Mouse (Mus musculus) kidney, postnatal 4 days (tissue): ENCODE results near the gene Zswim3.
"Not testable (repeated sequence)": the region's sequence is repeated elsewhere in the genome, so short reads cannot be mapped to it uniquely, and the experiment has no call there.

Experiments used
- DNase-seq, 2 experiments: peaks; one replicate each; pipeline ENCODE4 v3.0.0; 2021; ENCODE audit warnings: mixed read lengths in 2 of 2

The Zswim3 gene

DNA sequence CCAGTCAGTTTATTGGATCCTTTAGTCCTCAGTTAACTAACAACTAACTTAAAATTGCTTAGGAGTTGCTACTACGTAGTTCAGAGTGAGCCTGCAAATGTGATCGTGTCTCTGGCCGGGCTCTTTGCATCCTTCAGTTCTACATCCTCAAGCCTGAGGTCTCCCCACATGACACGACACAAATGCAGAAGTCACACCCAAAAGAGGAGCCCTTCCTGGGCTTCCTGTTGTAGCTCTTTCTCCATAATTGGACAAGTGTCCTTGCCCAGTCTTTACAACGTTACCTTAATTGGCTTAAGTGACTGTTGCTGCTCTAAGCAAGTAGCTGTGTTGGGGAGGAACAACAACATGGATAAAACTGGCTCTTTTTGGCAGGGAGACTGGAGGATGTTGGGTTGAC is 10.4 kb downstream of the Zswim3 start:
- DNase-seq, result no peak

DNA sequence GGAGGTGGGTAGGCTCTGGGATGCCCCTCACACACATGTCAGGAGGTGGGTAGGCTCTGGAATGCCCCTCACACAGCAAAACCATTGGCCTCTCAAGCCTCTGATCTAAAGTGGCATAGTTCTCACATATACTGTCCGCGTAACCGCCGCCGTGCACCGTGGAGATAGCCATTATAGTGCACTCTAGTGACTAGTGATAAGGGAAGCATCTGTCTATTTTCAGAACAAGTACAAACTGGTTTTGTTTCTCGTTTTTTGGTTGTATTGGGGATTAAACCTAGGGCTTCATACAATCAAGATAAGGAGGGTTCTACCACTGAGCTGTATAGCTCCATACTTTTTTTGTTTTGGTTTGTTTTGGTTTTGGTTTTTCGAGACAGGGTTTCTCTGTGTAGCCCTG is 10.9 kb downstream of the Zswim3 start:
- no peak for DNase-seq

DNA sequence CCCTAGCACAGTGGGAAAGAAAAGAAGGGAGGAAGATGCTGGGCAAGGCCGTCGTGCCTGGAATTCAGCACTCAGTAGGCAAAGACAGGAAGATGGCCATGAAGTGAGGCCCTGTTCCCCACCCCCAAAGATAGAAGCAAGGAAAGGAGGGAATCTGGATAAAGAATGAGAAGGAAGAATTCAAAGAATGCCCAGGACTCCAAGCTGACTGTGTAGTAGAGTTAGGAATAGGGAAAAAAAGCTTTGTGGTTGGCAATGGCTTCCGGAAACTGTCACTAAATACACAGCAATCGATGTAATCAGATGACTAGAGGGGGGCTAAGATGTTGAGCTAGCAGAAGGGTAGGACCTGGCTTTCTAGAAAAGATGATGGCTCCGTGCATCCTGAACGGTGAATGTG is 12.3 kb downstream of the Zswim3 start:
- no peak for DNase-seq

DNA sequence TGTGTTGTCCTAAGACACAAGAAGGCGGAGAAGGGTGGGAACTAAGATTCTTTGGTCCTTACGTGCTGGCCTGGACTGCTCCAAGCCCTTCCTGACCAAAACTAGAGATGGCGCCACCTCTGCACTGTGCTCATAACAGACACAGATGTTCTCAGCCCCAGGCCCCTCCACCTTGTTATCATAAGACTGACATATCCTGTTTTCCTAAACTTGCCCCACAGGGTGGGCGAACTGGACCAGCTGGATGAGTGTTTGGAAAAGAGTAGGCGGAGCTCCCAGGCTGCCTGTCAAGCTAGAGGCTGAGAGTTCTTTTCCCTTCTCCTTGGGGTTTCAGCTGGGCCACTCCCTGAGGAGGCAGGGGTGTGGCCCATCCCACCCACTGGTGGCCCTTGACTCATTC is 12.8 kb downstream of the Zswim3 start:
- peak in 1 of 2 experiments; percentile 38 for DNase-seq

DNA sequence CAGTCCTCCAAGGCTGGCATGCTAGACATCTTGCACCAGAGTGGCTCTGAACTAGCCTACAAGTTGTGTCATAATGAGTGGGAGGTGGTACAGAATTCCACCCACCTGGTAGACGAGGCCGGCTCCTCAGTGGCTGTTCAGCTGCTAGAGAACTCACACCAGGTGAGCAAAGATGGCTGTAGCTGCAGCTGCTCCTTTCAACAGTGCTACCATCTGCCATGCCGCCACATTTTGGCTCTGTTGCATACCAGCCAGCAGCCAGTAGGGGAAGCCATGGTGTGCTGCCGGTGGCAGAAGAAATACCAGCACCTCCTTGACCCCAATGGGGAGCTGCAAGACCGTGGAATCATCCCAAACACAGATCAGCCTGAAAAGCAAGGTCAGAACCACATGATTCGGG is 16.2 kb downstream of the Zswim3 start:
- DNase-seq, result no peak

DNA sequence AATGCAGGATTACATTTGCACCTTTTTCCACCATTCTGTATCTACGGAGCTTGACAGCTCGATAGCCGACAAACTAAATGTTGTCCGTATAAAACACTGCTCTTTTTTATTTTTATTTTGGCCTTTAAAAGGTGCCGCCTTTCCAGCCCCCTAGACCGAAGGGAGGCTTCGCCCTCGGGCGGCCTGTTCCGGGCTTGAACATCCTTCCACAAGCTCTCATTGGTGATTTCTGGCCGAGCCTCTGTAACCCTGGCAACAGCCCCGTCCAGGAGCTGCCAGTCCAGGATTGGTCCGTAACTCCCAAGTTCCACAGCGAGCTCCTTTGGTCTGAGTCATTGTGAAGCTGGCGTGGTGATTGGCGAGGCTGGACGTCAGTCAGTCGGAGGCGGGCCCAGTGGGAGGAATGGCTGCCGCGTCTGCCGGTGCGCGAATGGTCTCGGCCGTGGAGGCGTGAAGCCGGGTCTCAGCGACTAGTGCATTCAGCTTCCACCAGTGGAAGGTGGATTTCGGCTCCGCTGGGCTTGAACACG is 17.8 kb downstream of the Zswim3 start, which contains the start of gene Zswim1:
Zswim1 (plus strand) TSS at position 51 of the 530 bp plus-strand sequence.
- DNase-seq, result peak; percentile 100

DNA sequence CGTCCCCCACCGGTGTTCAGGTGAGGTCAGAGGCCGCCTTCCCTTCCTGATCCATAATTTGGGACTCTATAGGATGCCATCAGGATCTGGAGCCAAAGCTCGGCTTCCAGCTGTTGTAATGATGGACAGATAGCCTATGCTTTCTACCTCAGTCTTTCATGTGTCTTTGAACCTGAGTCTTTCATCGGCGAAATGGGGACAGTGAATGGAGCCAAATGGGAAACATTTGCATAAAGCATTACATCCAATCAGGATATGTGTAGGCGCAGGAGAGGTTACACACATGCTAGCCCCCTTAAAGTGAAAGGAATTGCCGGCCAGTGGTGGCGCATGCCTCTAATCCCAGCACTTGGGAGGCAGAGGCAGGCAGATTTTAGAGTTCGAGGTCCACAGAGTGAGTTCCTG is 18.3 kb downstream of the Zswim3 start:
- peak in 1 of 2 experiments; percentile 31 for DNase-seq

DNA sequence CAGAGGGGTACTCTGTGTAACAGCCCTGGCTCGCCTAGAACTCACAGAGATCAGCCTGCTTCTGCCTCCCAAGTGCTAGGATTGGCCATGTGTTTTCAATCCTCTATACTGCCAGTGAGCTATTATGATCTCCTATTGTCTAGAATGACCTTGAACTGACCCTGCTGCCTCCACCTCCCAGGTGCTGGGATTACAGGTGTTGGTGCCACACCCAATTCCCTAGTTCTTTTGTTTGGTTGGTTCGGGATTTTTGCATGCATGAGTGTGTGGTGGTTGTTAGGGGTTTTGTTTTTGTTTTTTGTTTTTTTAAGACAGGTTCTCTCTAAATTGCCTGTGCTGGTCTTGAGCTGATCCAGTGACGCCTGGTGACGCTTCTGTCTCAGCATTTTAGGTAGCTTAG is 19.1 kb downstream of the Zswim3 start:
- no peak for DNase-seq

DNA sequence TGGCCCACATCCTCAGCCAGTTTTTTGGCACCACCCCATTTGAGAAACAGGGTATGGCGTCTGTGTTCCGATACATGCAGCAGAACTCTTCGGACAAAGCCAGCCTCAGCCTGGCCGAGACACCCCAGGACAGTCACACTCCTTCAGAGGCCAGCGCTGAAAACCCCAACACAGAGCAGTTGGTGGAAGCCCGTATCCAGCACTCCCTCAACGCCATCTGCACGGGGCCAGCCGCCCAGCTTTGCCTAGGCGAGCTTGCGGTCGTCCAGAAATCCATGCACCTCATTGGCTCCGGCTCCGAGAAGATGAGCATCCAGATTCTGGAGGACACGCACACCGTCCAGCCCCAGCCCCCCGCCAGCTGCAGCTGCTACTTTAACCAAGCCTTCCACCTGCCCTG is 20.6 kb downstream of the Zswim3 start:
- no peak for DNase-seq

DNA sequence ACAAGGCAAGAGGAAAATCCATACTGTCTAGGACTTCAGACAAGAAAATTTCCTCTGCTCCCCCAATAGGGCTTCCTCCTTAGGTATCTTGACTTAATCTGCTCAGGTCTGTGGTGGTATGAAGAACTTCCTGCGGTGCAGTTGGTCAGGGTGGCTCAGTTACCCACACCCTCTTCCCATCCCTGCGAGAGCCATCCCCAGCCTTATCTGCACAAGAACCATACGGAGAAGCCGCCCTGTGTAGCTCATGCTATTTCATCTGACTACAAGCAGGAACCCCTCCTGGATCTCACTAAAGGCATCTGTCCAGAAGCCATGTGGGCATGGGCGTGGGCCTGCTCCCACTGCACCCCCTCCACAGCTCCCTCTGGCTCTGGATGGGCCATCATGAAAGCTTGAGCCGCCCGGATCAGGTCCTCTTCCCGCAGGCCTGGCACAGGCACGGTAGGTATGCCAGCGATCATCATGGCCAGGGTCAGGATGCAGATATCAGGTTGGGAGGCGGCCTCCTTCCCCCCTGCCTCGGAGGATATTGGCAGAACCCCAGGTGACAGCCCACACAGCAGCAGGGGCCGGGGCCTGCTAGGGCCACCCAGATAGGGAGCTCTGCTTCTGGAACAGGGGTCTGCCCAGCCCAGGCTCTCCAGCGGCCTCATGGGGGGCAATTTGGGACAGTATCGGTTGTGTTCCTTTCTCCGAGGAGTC is 22.4 kb downstream of the Zswim3 start:
- DNase-seq, result no peak

DNA sequence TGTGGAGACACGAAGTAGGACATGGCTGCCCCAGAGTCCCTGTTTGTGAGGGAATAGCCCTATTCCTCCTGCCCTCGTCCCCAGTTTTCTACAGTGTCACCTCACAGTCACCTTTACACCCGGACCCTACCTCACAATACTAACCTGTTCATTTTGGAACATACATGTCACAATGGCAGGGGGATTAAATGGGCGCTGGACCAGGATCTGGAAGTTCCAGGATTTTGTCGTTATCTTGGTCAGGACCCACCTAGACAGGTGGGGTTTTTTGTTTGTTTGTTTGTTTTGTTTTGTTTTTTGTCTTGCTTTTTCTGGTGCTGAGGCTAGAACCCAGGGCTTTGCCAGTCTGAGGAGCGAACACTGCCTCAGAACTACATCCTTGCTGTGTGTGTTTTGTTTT is 23.5 kb downstream of the Zswim3 start, which contains the start of gene Spata25:
Spata25 (minus strand) TSS at position 101 of the 400 bp plus-strand sequence.
- DNase-seq, result no peak

DNA sequence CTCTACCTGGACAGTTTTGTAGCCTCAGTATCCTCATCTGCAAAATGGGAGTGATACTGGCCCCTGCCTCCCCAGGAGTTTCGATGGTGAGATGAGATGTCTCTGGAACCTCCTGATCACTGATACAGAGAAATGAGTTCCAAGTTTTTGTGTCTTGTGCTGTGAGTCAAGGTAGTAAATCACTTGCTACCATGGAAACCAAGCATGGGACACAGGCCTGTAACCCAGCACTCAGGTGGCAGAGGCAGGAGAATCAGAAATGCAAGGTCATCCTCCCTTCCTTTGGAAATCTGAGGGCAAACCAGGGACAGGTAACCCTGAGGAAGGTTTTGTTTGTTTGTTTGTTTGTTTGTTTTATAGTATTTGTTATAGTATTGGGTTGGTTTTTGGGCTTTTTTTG is 24.2 kb downstream of the Zswim3 start:
- no peak for DNase-seq

DNA sequence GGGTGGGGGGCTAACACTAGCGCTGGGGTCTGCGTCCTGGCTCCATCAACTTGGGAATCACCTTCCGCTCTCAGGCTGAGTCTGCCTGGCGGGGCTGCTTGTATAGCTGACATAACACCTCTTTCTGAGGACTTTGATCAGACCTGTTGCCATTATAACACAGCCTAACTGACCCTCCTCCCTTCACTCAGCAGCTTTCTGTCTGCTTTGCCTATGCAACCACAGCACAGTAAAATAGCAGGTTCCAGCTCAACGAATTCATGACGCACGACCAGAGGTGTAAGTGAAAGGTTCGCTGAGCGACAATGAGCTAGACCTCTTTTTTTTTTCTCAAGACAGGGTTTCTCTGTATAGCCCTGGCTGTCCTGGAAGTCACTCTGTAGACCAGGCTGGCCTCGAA is 26.1 kb downstream of the Zswim3 start:
- peak in 1 of 2 experiments; percentile 32 for DNase-seq

DNA sequence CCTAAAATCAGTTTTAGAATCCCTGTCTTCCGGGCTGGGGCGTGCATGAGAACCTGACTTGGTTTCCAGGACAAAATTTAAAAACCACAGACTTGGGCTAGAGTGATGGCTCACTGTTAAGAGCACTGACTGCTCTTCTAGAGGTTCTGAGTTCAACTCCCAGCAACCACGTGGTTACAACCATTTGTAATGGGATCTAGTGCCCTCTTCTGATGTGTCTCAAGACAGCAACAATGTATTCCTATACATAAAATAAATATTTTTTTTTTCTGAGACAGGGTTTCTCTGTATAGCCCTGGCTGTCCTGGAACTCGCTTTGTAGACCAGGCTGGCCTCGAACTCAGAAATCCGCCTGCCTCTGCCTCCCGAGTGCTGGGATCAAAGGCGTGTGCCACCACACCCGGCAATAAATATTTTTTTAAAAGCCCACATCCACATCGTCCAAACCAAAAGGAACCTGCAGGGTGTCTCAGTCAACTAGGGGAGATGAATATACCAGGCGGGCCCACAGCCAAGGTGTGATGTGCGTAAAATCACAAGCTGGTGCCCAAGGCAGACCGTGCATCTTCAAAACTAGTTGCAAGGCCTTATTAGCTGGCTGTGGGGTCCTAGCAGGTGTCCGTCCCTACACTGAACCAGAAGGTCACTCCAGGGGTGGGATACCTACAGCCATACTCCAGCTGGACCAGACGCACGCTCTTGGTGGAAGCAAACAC is 27.3 kb downstream of the Zswim3 start:
- DNase-seq, result no peak

DNA sequence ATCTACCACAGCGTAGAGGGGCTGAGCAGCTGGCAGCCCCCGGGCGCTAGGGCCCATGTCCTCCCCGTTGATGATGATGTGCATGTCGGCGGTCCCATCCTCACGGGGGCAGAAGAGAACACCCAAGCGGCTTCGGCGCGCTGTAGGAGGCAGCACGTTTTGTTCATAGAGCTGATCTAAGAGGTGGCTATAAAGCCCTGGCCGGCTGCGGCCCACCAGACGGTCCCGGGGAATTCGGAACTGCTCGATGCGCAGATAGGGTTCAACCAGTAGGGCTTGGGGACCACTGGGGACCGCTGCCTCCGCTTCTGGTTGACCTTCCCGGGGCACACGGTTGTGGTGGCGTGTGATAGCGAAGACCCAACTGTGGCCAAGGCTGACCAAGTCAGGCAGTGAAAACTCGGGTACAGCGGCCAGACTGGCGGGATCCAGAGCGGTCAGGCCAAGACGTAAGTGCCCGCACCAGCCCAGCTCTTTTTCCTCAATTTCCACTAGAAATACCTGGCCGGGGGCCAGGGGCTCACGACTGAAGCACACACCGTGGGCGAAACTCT is 27.9 kb downstream of the Zswim3 start, which contains the start of gene Ctsa:
Ctsa (plus strand) TSS at position 126 of the 554 bp plus-strand sequence.
- peak; percentile 82 to 90 for DNase-seq

DNA sequence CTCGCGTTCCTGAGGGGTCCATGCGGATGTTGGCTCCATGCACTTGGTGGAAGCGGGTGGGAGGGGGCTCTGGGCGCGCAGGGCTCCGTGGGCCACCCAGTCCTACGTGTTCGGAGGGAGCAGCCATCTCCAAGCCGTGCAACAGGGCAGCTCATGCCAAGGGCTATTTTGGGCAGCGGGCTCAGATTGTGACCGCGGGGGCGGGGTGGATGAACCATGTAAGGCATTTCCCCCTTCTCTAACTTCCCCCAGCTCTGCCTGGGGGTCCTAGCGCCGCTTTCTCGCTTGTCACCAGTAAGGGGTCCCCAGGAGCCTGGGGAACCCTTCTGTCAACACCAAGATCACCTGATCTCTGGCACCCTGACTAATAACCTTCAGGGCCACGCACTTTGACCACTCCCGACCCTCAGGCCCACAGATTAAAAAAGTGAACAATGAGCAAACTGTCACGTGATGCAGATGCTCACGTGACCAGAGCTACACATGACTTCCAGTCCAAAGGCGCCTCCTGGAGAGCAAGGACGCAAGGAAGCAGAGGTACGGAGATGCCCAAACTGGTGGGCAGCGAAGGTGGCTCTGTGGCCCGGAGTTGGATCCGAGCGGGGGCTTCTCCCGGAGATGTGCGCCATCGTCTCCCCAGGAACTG is 28.5 kb downstream of the Zswim3 start, which contains the start of gene Neurl2:
Neurl2 (minus strand) TSS at position 143 of the 646 bp plus-strand sequence.
- DNase-seq, result peak; percentile 95 to 97

DNA sequence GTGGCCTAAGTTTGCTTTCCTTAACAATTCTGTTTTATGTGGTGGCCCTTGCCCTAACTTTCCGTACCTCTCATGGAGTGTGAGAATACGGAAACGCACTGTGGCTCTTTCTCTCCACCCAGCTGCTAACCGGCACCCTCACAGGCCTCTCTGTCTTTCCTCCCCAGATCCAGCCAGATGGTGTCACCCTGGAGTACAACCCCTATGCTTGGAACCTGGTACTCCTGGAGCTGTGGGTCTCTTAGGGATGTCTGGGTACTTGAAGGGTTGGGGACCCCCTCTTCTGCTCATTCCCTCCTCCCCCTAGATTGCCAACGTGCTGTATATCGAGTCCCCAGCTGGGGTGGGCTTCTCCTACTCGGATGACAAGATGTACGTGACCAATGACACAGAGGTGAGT is 29.6 kb downstream of the Zswim3 start:
- peak; percentile 31 to 43 for DNase-seq

DNA sequence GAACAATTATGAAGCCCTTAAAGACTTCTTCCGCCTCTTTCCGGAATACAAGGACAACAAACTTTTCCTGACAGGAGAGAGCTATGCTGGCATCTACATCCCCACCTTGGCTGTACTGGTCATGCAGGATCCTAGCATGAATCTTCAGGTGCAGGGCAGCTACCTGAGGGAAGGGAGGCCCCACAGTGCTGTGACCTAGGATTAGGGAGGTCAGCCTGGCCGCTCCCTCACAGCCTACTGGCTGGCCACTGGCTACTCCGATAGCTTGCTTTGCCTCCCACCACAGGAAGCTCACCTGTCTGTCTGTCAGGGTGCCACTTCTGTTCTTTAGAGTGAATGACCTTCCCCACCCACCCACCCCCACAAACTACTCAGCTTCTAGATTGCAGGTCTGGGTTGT is 30.3 kb downstream of the Zswim3 start:
- no peak for DNase-seq

DNA sequence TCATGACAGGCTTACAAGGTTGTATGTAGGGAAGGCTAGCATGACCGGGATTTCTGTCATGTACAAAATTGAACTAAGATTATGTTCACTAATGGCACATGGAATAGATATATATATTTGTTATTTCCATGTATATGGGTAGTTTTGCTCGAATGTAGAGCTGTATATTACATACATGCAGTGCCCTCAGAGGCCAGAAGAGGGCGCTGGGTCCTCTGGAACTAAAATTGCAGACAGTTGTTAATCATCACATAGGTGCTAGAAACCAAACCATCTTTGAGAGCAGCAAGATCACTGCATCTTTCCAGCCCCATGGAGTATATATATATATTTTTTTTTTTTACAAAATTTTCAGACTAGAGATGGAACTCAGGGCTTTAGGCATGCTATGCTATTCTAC is 40.9 kb downstream of the Zswim3 start:
- DNase-seq, result peak; percentile 51 to 52

DNA sequence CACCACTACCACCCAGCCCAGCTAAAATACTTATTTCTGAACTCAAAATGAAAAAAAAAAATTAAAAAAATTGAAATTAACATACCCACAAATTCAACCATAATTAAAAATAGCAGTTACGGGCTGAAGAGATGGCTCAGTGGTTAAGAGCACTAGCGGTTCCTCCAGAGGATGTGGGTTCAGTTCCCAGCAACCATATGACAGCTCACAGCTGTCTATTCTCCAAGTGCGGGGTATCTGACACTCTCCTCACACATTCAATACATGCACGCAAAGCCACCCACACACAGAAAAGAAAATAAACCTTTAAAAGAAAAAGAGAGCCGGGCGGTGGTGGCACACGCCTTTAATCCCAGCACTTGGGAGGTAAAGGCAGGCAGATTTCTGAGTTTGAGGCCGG is 45.2 kb downstream of the Zswim3 start:
- DNase-seq, result no peak

DNA sequence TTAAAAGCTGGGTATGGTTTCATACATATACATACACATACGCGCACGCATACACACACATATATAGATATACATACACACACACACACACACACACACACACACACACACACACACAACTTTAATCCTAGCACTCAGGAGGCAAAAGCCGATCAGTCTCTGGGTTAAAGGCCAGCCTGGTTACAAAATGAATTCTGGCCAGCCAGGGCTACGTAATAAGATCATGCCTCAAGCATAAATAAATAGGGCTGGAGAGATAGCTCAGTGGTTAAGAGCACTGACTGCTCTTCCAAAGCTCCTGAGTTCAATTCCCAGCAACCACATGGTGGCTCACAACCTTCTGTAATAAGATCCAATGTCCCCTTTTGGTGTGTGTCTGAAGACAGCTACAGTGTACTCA is 50.7 kb downstream of the Zswim3 start:
- DNase-seq, result not testable (repeated sequence)

DNA sequence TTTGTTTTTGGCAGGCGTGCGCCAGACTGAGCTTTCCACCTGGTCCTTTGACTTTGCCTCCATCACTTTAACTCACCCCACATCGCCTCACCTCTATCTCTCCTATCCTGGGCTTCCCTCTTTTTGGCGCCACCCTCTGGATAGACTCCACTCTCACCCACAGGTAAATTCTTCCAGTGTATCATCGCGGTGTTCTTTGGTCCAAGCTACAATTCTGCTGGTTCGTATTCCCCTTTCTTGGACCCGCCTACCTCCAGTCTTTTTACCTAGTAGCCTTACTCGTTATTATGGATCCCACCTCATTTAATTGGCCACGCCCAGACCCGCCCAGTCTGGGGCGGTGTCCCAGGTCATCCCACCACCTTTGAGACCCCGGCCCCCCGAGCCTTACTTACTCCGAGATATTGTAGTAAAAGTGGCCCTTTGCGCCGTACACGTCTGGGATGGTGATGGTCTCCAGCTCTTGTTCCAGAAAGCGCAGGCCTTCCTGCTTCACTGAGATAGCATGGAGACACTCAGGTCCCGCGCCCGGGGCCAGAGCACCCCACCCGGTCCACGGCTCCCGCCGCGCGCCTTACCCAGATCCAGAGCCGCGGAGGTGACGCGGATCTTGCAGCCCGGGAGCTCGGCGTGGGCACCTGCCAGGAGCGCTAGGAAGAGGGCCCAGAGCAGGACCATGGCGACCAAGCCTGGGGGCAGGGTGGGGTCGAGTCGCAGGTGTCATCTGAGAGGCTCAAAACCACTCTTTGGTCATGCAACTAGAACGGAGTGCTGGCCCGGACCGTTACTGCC is 51.6 kb downstream of the Zswim3 start:
- DNase-seq, result peak in 1 of 2 experiments; percentile 38
